ENCODE assay signal across 12 mouse cellular contexts in the genomic region with DNA sequence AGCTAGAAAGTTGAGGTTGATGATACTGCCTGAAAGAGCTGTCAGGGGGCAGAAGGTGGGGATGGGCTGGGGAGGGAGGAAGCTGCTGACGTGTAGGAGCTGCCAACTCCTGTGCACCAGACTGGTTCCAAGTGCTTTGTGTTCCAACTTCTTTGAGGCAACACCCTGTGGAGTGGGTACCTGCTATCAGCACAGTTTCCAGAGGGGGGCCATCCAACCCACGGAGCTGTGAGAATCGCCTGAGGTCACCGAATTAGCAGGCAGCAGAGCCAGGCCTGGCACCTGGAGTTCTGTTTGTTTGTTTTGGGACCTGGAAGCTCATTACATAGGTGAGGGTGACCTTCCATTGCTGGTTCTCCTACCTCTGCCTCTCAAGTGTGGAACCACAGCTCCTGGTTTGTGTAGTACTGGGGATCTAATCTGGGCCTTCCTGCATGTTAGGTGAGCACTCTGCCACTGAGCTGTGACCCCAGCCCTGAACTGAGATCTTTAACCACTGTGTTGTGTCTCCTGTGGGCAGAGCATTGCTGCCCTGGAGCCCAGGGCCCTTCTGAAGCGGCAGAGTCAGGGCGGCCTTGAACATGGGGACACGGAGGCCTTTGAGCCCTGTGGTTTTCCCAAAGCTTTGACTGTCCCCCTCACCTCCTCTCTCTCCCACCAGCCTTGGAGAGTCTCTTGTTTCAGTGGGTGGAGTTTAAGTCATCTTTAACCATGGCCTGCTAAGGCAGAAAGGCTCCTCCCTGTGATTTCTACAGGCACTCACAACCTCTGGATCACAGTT. TPM values are rescaled to one million over a fixed set of nuclear protein-coding genes. Genes with fewer than 3 reads are reported as not detected.
DNase-seq lines count a peak whose midpoint lies in the region; ATAC-seq lines count a peak whose summit lies in the region.
"Had no signal": no experiment of that assay in that cellular context is flagged by ENCODE, and none has a peak within 500 bp of the region (broad histone marks: within the 10 kb centered on the region; RNA-seq: fewer than 3 reads in every experiment).

No protein-coding gene starts in this region.

- H3K4me1 ChIP-seq in intestine, embryonic 16.5 days (ENCODE audit: control insufficient read depth, insufficient read depth, low read length): peaks cover 26% of the 10 kb centered on the region
- peaks cover 31% of the 10 kb centered on the region for H3K4me1 ChIP-seq in intestine, embryonic 15.5 days (replicated peaks)
- peaks cover 61% of the 10 kb centered on the region for H3K4me1 ChIP-seq in embryonic facial prominence, embryonic 15.5 days
- H3K4me1 ChIP-seq in forebrain, embryonic 16.5 days (replicated peaks; ENCODE audit: control insufficient read depth, insufficient read depth, low read length): 0 out of 2 replicates have a peak, but pooled peaks cover under 1% of the 10 kb centered on the region
- H3K4me1 ChIP-seq: midbrain, embryonic 15.5 days; neural tube, embryonic 12.5 days had no signal

- H3K4me2 ChIP-seq in intestine, embryonic 16.5 days (ENCODE audit: low read depth, low read length): no peak overlapping the region
- no peak overlapping the region for H3K4me2 ChIP-seq in intestine, embryonic 15.5 days (replicated peaks)
- no peak overlapping the region for H3K4me2 ChIP-seq in embryonic facial prominence, embryonic 15.5 days (replicated peaks)
- no peak overlapping the region for H3K4me2 ChIP-seq in forebrain, embryonic 16.5 days (ENCODE audit: low read length)
- H3K4me2 ChIP-seq: midbrain, embryonic 15.5 days; neural tube, embryonic 12.5 days had no signal

- peak; percentile 34 to 37 for DNase-seq in kidney, postnatal 36 days
- peak; percentile 72 for DNase-seq in lung, postnatal 36 days
- DNase-seq in c-Kit-positive CD71-positive TER-119-positive erythroid progenitor cells, embryonic 14.5 days (ENCODE audit: low spot score): no peak
- DNase-seq: heart, postnatal 36 days; thymus, adult 2 months had no signal

- H3K9ac ChIP-seq in intestine, embryonic 16.5 days (ENCODE audit: low read depth, low read length): 0 out of 2 replicates have a peak overlapping the region, but pooled peaks have one; percentile 21
- no peak overlapping the region for H3K9ac ChIP-seq in intestine, embryonic 15.5 days
- H3K9ac ChIP-seq in embryonic facial prominence, embryonic 15.5 days: no peak overlapping the region
- no peak overlapping the region for H3K9ac ChIP-seq in forebrain, embryonic 16.5 days (replicated peaks; ENCODE audit: low read depth, low read length)
- H3K9ac ChIP-seq: midbrain, embryonic 15.5 days; neural tube, embryonic 12.5 days had no signal

- H3K27ac ChIP-seq in intestine, embryonic 16.5 days (ENCODE audit: low read length): no peak overlapping the region
- no peak overlapping the region for H3K27ac ChIP-seq in intestine, embryonic 15.5 days
- H3K27ac ChIP-seq in embryonic facial prominence, embryonic 15.5 days (replicated peaks): peak overlapping the region; percentile 18; the same call in 1 of the 2 replicates
- H3K27ac ChIP-seq in forebrain, embryonic 16.5 days (ENCODE audit: low read length): no peak overlapping the region
- H3K27ac ChIP-seq: midbrain, embryonic 15.5 days; neural tube, embryonic 12.5 days had no signal

- 64% methylated on average over 7 of the region's 7 CpGs for WGBS in intestine, embryonic 16.5 days
- WGBS in intestine, embryonic 15.5 days: 65% methylated on average over 7 of the region's 7 CpGs
- WGBS in embryonic facial prominence, embryonic 15.5 days: 56% methylated on average over 7 of the region's 7 CpGs
- 75% methylated on average over 7 of the region's 7 CpGs for WGBS in forebrain, embryonic 16.5 days

- no peaks in the 10 kb centered on the region for H3K9me3 ChIP-seq in intestine, embryonic 16.5 days (ENCODE audit: control insufficient read depth, low read length)
- H3K9me3 ChIP-seq in intestine, embryonic 15.5 days: no peaks in the 10 kb centered on the region
- H3K9me3 ChIP-seq in embryonic facial prominence, embryonic 15.5 days (replicated peaks): no peaks in the 10 kb centered on the region
- H3K9me3 ChIP-seq in forebrain, embryonic 16.5 days (ENCODE audit: control insufficient read depth, low read length): no peaks in the 10 kb centered on the region
- H3K9me3 ChIP-seq: midbrain, embryonic 15.5 days; neural tube, embryonic 12.5 days had no signal

- no peak for ATAC-seq in intestine, embryonic 16.5 days
- no peak for ATAC-seq in intestine, embryonic 15.5 days
- no peak for ATAC-seq in embryonic facial prominence, embryonic 15.5 days (ENCODE audit: insufficient number of reproducible peaks, low FRiP score, low TSS enrichment, low read depth)
- ATAC-seq in forebrain, embryonic 16.5 days: no peak
- ATAC-seq: activated CD4-positive, CD25-positive, alpha-beta regulatory T cell, adult 4 months; midbrain, embryonic 15.5 days had no signal

- no peak overlapping the region for H3K4me3 ChIP-seq in intestine, embryonic 16.5 days (ENCODE audit: low read length)
- H3K4me3 ChIP-seq in intestine, embryonic 15.5 days (replicated peaks): no peak overlapping the region
- H3K4me3 ChIP-seq in embryonic facial prominence, embryonic 15.5 days (replicated peaks): no peak overlapping the region
- H3K4me3 ChIP-seq in forebrain, embryonic 16.5 days (replicated peaks; ENCODE audit: low read length): no peak overlapping the region
- H3K4me3 ChIP-seq: midbrain, embryonic 15.5 days; neural tube, embryonic 12.5 days had no signal

- H3K36me3 ChIP-seq in intestine, embryonic 16.5 days (ENCODE audit: control insufficient read depth, insufficient read depth, low read length): no peaks in the 10 kb centered on the region
- H3K36me3 ChIP-seq in intestine, embryonic 15.5 days: no peaks in the 10 kb centered on the region
- H3K36me3 ChIP-seq in embryonic facial prominence, embryonic 15.5 days: no peaks in the 10 kb centered on the region
- H3K36me3 ChIP-seq in forebrain, embryonic 16.5 days (ENCODE audit: control insufficient read depth, insufficient read depth): no peaks in the 10 kb centered on the region
- H3K36me3 ChIP-seq: midbrain, embryonic 15.5 days; neural tube, embryonic 12.5 days had no signal

- H3K27me3 ChIP-seq in intestine, embryonic 16.5 days (replicated peaks; ENCODE audit: control insufficient read depth, insufficient read depth, low read length): no peaks in the 10 kb centered on the region
- no peaks in the 10 kb centered on the region for H3K27me3 ChIP-seq in intestine, embryonic 15.5 days (replicated peaks)
- no peaks in the 10 kb centered on the region for H3K27me3 ChIP-seq in embryonic facial prominence, embryonic 15.5 days
- H3K27me3 ChIP-seq in forebrain, embryonic 16.5 days (replicated peaks; ENCODE audit: control insufficient read depth, insufficient read depth, low read length): no peaks in the 10 kb centered on the region
- H3K27me3 ChIP-seq: midbrain, embryonic 15.5 days; neural tube, embryonic 12.5 days had no signal

RNA-seq across cellular contexts. Expression of a gene that starts 4.9 kb away (rescaled TPM):
- polyA plus RNA-seq in intestine, embryonic 16.5 days (2015; fragmentation: Nextera tagmentation; extraction: Ambion mirVana): 1.1 and 1.2 TPM in 2 replicates
- polyA plus RNA-seq in intestine, embryonic 15.5 days (2015; fragmentation: Nextera tagmentation; extraction: Ambion mirVana): 1.2 TPM in 2 replicates
- polyA plus RNA-seq in embryonic facial prominence, embryonic 15.5 days (2015; fragmentation: Nextera tagmentation; extraction: Ambion mirVana): 26.9 and 33.5 TPM in 2 replicates
- polyA plus RNA-seq in forebrain, embryonic 16.5 days (2015; fragmentation: Nextera tagmentation; extraction: Ambion mirVana): 0.13 and 0.14 TPM in 2 replicates
- polyA plus RNA-seq: activated CD4-positive, CD25-positive, alpha-beta regulatory T cell, adult 4 months; neural tube, embryonic 12.5 days had no signal

RNA-seq across cellular contexts. Expression of a gene that starts 45.8 kb away (rescaled TPM):
- 156 and 160 TPM in 2 replicates for polyA plus RNA-seq in intestine, embryonic 16.5 days (2015; fragmentation: Nextera tagmentation; extraction: Ambion mirVana)
- polyA plus RNA-seq in intestine, embryonic 15.5 days (2015; fragmentation: Nextera tagmentation; extraction: Ambion mirVana): 134 and 137 TPM in 2 replicates
- polyA plus RNA-seq in embryonic facial prominence, embryonic 15.5 days (2015; fragmentation: Nextera tagmentation; extraction: Ambion mirVana): 86.5 and 93.4 TPM in 2 replicates
- 0.62 and 0.88 TPM in 2 replicates for polyA plus RNA-seq in forebrain, embryonic 16.5 days (2015; fragmentation: Nextera tagmentation; extraction: Ambion mirVana)
- polyA plus RNA-seq: activated CD4-positive, CD25-positive, alpha-beta regulatory T cell, adult 4 months had no signal

Comparison
In these comparisons a context has a peak if more than half of its experiments do, and no peak if none do; other contexts are left out.
1. RNA of a gene that starts 4.9 kb away (polyA plus RNA-seq): 26.9 to 33.5 TPM in embryonic facial prominence, embryonic 15.5 days; 1.1 to 1.2 TPM in intestine, embryonic 16.5 days, 1.2 TPM in intestine, embryonic 15.5 days and 0.13 to 0.14 TPM in forebrain, embryonic 16.5 days; every median in the first group is over 10 times any median in the second.
2. RNA of a gene that starts 45.8 kb away (polyA plus RNA-seq): 156 to 160 TPM in intestine, embryonic 16.5 days, 134 to 137 TPM in intestine, embryonic 15.5 days and 86.5 to 93.4 TPM in embryonic facial prominence, embryonic 15.5 days; 0.62 to 0.88 TPM in forebrain, embryonic 16.5 days; every median in the first group is over 10 times any median in the second.